Mouse (Mus musculus) embryonic facial prominence, embryonic 15.5 days (tissue): Measurements from ENCODE around the gene Bicd2. TPM values are rescaled to one million over a fixed set of nuclear protein-coding genes. Genes with fewer than 3 reads are reported as not detected.

Experiments
- polyA plus RNA-seq: library from polyadenylated mRNA; unstranded; fragments of >200 nt; fragmentation: Nextera tagmentation; extraction: Ambion mirVana; gene quantifications from 2 replicates; pipeline ENCODE4 v1.2.1, GENCODE M21; 2015

Bicd2 gene
- polyA plus RNA-seq, 1 experiment from 2014 or later = 36.0 TPM

Other genes with a start within 250 kb of the Bicd2 start
- gene Wnk2, start 193.6 kb upstream of the Bicd2 start, polyA plus RNA-seq = 2.6 and 3.1 TPM in 2 replicates
- gene Ninj1, start 154.1 kb upstream of the Bicd2 start, polyA plus RNA-seq = 61.1 and 62.7 TPM in 2 replicates
- gene Card19, start 125.5 kb upstream of the Bicd2 start, polyA plus RNA-seq = 69.4 and 82.2 TPM in 2 replicates
- 2.3 and 3.7 TPM in 2 replicates for gene Susd3, start 92.9 kb upstream of the Bicd2 start, polyA plus RNA-seq
- 0.45 and 0.65 TPM in 2 replicates for gene Fgd3, start 21.3 kb upstream of the Bicd2 start, polyA plus RNA-seq
- gene Ippk, start 79.7 kb downstream of the Bicd2 start, polyA plus RNA-seq = 12.7 and 13.4 TPM in 2 replicates
- 0.79 and 1.7 TPM in 2 replicates for gene Tes3-ps, start 151.7 kb downstream of the Bicd2 start, polyA plus RNA-seq
- gene Ecm2, start 163.2 kb downstream of the Bicd2 start, polyA plus RNA-seq = 2.2 and 2.3 TPM in 2 replicates
- 157 and 167 TPM in 2 replicates for gene Aspn, start 202.9 kb downstream of the Bicd2 start, polyA plus RNA-seq
- gene Omd, start 240.9 kb downstream of the Bicd2 start, polyA plus RNA-seq = 35.3 and 38.6 TPM in 2 replicates